Mouse (Mus musculus): ENCODE data around the gene Eps15.
"Not testable (repeated sequence)": the region's sequence is repeated elsewhere in the genome, so short reads cannot be mapped to it uniquely, and the experiment has no call there.

Gene Eps15

DNA sequence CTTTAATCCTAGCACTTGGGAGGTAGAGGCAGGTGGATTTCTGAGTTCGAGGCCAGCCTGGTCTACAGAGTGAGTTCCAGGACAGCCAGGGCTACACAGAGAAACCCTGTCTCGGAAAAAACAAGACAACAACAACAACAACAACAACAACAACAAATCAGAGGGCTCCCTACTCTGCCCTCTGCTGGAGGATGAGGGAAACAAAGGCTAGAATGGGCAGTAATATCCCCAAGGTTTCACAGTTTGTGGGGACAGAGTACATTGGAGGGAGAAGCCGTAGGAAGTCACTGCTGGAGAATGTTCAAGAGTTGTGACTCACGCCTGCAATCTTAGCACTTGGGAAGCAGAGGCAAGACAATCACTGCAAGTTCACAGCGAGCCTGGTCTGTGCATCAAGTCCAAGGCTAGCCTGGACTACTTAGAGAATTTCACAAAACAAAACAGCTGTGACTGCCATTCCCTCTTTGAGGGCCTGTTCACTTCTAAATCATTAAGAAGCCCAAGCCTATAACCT, 121.2 kb downstream of the Eps15 start:
- DNase-seq (ENCODE audit: low spot score) = no peak

DNA sequence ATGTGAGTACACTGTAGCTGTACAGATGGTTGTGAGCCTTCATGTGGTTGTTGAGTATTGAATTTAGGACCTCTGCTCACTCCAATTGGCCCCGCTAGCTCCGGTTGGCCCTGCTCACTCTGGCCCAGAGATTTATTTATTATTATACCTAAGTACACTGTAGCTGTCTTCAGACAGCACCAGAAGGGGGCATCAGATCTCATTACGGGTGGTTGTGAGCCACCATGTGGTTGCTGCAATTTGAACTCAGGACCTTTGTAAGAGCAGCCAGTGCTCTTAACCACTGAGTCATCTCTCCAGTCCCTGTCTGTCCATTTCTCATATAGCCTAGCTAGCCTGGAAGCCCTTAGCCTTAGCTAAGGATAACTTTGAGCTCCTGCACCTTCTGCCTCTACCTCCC, 124.8 kb downstream of the Eps15 start:
- DNase-seq (ENCODE audit: low spot score) = not testable (repeated sequence)

DNA sequence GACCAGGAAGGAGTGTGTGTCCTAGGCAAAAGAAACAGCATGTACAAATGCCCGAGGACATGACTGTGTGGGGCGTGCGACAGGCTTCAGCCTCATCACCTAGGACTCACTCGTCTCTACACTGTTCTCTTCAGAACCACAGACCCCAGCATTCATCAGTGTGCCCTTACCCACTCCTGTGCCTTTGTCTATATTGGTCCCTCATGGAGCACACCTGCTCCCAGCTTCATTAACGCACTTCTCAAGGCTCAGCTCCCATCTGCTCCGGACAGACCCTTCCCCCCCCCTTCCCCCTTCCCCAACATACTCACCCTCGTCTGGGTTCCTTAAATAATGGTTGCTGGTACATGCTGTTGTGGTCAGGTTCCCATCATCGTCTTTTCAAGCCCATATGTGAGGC, 125.3 kb downstream of the Eps15 start:
- no peak for DNase-seq (ENCODE audit: low spot score)

DNA sequence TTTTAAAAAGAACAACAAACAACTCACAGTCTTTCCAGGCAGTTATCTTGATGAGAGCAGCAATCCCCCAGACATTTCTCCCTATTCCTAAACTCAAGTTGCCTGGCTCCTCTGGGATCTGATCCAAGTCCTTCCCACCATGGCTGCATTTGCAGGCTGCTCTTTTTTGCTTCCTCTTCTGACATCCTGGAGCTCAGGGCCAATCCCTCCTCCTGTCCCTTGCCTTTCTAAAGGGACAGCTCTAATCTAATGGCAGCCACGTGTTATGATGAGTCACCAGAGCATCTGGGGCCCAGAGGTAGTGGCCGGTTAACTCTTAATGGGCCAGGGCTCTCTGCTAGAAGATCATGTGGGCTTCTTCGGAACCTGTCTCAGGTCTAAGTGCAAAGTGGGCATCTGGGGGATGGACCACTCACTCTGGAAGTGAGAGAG, 126.0 kb downstream of the Eps15 start:
- DNase-seq (ENCODE audit: low spot score) = no peak

DNA sequence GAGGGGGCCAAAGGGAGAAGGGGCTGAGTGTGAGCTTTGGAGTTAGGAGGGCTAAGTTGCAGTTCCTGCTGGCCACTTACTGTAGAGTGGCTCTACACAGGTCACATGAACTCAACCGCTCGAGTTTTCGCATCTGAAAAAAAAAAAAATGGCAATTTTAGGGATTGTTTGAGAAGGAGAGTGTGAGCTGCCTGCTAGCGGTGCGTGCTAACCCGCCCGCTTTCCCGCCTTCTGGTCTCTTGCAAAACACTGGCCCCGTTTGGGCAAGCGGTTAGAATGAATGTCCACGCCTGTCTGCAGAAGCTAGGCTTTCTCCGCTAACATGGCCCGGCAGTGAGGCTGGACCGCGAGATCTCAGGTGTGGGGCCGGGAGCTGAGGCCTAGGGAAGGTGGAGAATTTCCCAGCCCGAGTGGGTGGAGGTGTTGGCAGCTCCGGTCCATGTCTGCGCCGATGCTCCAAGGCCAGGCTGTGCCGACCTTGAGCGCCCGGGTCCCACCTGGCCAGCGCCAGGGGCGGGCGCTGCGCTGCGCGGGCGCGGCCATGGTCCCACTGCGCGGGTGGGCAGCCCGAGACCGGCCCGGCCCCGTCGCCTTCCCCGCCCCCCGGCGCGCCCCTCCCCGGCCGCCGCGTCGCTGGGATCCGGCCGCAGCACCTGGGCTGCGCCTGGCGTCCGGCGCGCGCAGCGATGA, 126.6 kb downstream of the Eps15 start, which contains the start of gene Ttc39a:
TSS of gene Ttc39a (plus strand) at position 138 of the 690 bp plus-strand sequence.
- no peak for DNase-seq (ENCODE audit: low spot score)

DNA sequence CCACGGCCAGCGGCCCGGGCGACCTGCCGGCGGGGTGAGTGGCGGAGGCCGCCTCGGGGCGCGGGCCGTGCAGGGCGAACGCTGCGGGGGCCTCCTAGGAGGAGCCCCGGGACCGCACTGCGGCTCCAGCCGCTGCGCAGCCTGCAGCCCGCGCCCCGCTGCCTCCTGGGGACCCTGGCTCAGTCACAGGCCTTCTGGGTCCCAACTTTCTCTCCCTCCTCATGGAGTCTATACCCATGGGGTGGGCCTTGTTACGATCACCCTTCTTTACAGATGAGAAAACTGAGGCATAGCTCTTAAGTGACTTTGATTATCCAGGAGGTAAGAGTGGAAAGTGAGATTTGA, 127.1 kb downstream of the Eps15 start:
- DNase-seq (ENCODE audit: low spot score) = no peak

DNA sequence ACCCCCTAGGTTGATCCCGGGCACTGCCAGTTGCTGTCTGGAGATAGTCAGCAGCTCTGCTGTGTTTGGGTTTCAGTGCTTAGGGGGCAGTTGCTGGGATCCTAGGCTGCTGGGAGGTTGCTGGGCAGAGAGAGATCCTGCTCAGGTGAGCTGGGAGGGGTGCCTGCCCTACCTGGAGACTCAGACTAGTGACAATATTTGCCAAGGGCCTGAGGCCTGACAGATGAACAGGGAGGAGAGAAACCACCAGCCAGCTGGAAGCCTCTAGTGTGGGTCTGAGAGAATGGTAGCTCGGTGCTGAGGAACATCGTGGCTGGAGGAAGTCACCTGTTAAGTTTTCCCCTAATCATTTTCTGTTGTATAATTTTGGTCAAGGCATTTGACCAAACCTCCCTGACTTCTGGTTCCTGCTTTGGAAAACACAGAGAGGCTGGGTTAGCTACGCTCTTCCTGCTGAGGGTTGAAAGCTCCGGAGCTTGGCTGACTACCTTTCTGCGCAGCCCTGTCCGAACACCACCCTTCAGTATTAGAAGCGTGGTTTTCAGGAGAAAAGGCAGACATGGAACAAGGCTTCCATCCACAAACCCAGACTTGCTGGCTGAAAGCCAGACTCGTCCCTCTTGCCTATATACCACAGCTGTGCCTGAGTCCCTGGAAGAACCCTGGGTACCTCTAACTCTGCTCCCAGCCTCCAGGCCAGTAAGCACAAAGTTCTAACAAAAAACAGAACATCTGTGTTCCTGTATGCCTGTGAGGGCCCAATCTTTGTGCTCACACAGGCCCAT, 127.8 kb downstream of the Eps15 start:
- no peak for DNase-seq (ENCODE audit: low spot score)

DNA sequence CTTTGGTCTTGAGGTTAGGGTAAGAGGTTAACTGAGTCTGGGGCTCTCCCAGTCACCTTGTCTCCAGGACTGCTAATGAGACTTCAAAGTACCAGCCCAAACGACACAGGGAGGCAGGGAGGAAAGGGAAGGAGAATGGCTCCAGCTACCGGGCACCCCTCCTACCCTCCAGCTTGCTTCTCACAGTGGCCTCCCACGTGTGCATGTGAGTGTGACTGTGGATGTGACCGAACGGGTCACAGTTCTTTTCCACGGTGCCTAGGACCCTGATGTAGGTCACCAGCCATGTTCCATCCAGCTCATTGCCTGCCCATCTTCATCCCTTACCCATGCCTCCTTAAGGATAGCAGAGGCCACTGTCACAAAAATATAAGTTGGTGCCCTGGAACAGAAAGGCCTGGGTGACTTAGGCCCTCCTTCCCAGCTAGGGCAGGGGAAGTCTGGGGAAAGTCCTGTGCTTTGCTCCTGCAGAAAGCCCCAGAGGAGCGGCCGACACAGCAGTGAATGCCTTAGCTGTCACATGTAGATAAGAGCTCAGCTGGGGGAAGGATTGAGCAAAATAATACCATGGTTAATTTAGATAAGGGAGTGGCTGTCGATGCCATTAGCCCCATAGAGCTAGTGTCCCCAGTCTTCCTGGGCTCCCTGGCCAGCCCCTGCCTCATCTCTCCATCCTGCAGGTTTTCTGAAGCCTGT, 130.8 kb downstream of the Eps15 start:
- no peak for DNase-seq (ENCODE audit: low spot score)

DNA sequence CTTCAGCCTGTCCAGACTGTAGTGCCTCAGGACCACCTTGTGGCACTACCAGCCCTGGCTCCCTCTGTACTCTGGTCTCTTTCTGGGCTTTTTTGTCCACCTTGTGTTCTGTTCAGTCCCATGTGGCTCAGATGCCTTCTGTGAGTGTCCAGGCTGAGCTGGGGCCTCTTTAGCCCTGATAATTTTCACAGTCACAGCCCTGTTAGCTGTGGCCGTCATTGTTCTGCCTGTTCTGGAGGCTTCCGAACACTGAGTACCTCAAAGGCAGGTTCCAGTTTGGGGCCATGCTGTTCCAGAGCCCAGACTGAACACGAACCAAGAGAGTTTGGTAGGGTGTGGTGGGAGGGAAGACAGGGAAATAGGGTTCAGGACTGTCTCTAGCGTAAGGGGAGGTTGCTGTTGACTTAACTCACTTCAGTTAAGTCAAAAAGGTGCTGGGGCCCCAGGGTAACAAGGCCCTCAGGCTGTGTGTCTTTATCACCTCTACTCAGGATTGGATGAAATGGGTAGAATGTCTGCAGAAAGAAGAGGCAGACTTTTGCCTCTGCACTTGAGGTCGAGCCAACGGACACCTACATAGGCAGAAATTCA, 131.4 kb downstream of the Eps15 start:
- DNase-seq (ENCODE audit: low spot score) = no peak

DNA sequence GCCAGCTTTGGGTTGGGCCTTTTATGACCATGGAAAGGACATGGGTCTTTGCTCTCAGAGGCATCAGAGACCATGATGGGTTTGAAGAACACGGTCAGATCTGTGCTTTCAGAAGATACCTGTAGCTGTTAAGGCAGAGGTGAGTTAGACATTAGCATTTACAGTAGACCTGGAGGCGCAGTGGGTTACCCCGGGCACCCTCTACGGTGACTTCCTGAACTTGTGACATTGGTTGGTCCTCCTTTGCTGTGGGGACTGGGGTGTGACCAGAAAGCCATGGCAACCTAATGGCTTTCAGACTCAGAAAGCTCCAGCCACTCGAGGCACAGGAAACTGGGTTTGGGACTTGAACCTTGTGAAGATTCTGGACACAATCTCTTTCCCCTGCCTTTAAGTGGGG, 132.2 kb downstream of the Eps15 start:
- DNase-seq (ENCODE audit: low spot score) = no peak

DNA sequence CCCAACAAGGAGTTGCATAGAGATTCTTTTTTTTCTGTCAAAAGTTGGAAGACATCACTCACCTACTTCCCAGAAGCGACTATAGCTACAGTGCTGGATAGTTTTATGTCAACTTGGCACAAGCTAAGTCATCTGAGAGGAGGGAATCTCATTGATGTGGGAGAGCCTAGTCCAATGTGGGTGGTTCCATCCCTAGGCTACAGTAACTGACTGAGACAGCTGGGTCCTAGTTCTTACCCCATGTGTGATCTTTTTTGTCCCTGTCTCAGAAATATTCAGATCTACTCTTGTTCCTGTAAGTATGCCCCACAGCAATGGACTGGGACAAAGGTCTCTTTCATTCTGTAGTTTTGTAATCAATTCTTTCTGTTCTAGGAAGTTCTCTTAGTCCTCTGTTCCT, 137.9 kb downstream of the Eps15 start:
- no peak for DNase-seq (ENCODE audit: low spot score)

DNA sequence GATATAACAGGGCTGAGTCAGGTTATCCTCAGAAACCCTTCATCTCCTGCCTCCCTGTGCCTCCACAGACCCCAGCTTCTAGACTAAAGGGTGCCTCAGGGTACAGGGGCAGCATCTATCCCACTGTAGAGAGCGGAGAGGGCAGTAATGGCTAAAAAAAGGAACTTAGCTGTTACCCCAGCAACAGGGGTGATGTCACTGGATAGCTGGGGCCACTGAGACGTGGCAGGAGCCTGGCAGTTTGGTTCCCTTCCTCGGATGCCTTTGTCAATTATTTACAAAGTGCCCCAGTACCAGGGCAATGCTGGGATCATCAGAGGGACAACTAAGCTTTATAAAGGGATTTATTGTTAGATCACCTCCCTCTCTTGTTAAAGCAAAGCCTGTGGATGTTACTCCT, 138.9 kb downstream of the Eps15 start:
- DNase-seq (ENCODE audit: low spot score) = no peak

DNA sequence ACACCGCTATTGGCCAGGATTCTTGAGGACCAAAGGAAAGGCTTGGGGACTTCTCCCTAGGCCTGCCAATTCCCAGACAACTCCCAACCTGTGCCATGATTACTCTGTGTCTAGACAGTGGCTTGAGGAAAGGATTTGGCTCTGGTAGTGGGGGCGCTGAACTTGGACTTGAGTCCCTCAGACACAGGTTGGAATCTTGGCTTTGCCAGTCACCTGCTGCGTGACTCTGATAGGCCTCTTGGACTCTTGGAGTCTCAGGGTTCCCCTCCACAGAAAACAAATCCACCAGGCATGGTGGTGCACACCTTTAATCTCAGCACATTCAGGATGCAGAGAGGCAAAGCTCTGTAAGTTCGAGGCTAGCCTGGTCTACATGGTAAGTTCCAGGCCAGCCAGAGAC, 139.5 kb downstream of the Eps15 start:
- DNase-seq (ENCODE audit: low spot score) = no peak

DNA sequence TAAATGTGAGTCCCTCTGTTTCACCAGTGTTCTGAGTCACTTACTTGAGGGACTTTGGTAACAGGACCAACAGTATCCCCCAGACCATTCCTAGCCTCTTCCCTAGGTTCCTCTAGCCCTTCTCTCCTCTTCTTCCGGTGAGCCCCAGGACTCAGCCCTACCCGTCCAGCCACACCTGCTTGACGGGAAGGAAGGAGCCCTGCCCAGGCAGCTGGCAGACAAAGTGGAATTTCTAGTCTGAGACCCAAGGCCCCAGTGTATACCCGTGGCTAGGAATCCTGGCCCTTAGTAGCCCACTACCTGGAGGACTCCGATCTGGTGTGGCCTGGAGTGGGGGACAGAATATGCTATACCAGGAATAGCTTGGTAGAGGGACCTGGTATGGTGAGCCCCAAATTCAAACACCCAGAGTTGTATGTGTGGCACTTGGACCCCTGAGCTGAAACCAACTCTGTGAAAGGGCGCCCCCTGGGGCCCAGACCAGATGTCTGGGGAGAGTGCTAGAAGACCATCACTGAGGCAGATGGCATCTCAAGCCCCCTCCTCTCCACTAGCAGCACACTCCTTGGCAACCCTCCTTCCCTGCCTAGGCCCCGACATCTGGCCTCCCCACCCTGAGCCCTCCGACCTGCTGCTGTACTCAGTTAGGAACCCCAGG, 140.2 kb downstream of the Eps15 start:
- DNase-seq (ENCODE audit: low spot score) = no peak

DNA sequence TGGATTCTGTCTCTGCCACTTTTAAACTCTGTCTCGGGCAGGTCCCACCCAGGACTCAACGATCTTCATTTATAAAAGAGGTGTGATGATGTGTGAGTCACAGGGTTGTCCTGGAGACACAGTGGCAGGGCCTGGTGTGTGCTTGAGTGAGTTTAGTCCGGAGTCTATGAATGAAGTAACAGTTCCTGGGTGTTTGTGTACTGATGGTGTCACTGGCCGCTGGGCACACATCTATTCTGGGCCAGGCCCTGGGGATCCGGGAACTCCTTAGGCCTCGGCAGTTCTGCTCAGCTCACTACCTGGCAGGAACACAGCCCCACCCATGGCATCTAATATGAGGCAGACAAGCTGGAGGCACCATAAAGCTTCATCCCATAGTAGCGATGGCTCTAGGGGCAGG, 141.5 kb downstream of the Eps15 start:
- DNase-seq (ENCODE audit: low spot score) = no peak

DNA sequence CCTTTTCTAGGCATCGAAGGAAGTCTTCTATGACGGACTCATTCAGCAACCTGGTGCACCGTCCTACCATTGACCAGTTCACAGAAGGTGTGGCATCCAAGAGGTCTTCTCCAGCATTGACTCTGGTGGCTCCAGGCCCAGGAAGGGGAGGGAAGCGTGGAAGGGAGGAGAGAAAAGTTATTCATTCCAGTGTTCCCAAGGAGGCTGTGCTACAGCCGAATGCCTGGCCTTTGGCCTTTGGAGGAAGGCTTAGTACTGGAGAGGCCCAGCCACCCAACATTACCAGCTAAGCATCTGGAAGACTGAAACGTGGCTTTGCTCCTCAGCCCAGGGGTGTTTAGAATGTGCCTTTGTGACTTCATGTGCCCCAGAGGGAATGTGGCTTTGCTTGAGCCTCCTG, 142.4 kb downstream of the Eps15 start:
- DNase-seq (ENCODE audit: low spot score) = no peak

DNA sequence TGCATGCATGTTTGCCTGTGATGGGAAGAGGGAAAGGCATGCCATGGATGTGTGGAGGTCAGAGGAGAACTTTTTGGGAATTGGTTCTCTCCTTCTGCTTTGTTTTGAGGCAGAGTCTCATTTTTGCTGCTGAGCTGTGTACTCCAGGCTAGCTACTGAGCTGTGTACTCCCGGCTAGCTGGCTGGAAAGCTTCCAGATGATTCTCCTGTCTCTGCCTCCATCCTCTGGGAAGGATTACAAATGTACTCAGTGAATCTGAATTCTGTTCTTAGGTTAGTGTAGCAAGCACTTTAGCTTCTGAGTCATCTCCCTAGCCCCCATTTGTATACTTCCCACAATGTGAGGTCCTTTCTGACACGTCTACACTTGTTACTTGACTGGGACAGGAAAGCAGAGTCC, 143.4 kb downstream of the Eps15 start:
- no peak for DNase-seq (ENCODE audit: low spot score)

DNA sequence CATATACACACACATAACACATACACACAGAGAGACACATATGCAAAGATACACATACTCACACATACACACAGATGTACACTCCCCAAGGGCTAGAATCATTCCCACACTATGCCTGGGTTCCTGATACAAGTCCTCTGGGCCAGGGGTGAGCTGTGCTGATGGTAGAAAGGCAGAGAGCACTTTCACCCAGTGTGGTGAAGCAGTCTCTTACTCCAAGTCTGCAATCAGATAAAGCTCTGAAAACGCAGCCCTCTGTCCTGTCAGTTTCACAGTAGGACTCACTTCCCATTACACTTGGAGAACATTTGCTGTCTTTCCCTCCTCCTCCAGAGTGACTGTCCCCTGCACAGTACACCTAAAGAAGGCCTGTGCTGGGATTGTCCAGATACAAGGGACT, 147.0 kb downstream of the Eps15 start:
- no peak for DNase-seq (ENCODE audit: low spot score)

DNA sequence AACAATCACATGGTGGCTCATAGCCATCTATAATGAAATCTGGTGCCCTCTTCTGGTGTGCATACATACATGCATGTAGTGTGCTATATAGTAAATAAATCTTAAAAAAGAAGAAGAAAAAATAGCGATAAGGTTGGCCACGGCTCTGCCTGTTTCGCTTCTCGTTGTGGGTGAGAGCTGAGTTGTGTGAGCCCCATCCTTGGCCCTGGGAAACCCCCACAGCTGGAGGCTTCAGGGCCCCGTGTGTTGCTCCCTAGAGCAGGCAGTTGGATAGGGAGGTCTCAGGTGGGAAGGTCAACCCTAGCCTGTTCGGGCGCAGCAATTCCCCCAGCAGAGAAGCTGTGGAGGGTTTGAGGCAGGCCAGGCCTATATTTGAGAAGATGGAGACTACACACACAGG, 150.2 kb downstream of the Eps15 start:
- DNase-seq (ENCODE audit: low spot score) = no peak

DNA sequence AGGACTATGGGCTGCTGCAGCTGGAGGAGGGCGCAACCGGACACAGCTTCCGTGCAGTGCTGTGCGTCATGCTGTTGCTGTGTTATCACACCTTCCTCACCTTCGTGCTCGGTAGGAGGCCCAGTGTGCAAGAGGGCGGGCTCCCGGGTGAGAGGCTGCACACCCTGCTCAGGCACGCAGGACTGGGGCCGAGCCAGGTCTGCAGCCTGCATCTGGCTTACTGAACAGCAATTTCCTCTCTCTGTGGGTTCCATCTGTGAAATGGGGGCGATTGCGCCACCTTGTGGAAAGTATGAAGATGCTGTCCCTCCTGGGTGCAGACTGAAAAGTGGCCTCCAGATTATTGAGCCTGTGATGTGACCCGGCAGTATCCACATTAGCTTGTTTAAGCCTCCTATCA, 150.8 kb downstream of the Eps15 start:
- no peak for DNase-seq (ENCODE audit: low spot score)

DNA sequence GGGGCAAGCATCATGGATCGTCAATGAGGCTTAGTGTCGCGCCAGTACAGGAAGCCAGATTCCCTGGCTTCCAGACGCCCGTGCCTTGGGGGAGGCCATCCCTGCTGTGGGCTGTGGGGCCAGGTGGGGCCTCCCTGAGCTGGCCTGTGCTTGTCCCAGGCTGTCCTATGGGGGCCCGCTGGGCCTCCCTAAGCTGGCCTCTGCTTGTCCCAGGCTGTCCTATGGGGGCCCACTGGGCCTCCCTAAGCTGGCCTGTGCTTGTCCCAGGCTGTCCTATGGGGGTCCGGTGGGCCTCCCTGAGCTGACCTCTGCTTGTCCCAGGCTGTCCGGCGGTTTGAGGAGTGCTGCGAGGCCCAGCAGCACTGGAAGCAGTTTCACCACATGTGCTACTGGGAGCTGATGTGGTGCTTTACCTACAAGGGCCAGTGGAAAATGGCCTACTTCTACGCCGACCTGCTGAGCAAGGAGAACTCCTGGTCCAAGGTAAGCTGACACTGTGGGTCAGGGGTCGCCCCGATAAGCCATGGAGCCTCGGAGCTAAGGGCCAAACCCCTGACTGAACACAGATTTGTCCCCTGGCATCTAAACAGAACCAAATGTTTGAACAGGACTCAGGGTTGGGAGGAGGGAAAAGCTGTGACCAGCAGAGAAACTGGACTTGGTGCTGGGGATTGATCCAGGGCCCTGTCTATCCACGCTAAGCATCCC, 152.8 kb downstream of the Eps15 start:
- no peak for DNase-seq (ENCODE audit: low spot score)

Measured in layer of hippocampus, adult 9-10 months (tissue).